Mouse (Mus musculus) kidney, adult 8-10 months (tissue): ENCODE measurements around the gene Kpna7.

Experiments used
- DNase-seq, 2 experiments: peaks; one replicate each; pipeline ENCODE4 v3.0.0; 2022

Gene Kpna7

GRCm38 (mm10) chr5:144954432-144954831 is 129.4 kb downstream of the Kpna7 start:
- DNase-seq, result no peak

GRCm38 (mm10) chr5:144952592-144952991 is 131.2 kb downstream of the Kpna7 start:
- DNase-seq, result no peak

- no peak for DNase-seq
Observed at GRCm38 (mm10) chr5:144950428-144951051, 133.3 kb downstream of the Kpna7 start.

GRCm38 (mm10) chr5:144949856-144950255 is 134.0 kb downstream of the Kpna7 start:
- no peak for DNase-seq

- no peak for DNase-seq
Observed at GRCm38 (mm10) chr5:144948422-144948821, 135.4 kb downstream of the Kpna7 start.

- DNase-seq, result no peak
Observed at GRCm38 (mm10) chr5:144948002-144948401, 135.8 kb downstream of the Kpna7 start.

GRCm38 (mm10) chr5:144946032-144946431 is 137.8 kb downstream of the Kpna7 start:
- DNase-seq, result peak in 1 of 2 experiments; percentile 26

GRCm38 (mm10) chr5:144944932-144945331 is 138.9 kb downstream of the Kpna7 start:
- no peak for DNase-seq

- no peak for DNase-seq
Observed at GRCm38 (mm10) chr5:144944370-144944769, 139.5 kb downstream of the Kpna7 start.

GRCm38 (mm10) chr5:144943346-144943745 is 140.5 kb downstream of the Kpna7 start:
- DNase-seq, result no peak

- DNase-seq, result no peak
Observed at GRCm38 (mm10) chr5:144942431-144942830, 141.4 kb downstream of the Kpna7 start.

- no peak for DNase-seq
Observed at GRCm38 (mm10) chr5:144940904-144941303, 142.9 kb downstream of the Kpna7 start.

GRCm38 (mm10) chr5:144937304-144937703 is 146.5 kb downstream of the Kpna7 start:
- DNase-seq, result no peak
